Mouse (Mus musculus) CH12.LX (cell line): ENCODE measurements around the gene Otos. TPM values are rescaled to one million over a fixed set of nuclear protein-coding genes. Genes with fewer than 3 reads are reported as not detected.

Experiments
- DNase-seq: peaks from one replicate; pipeline ENCODE4 v3.0.0-alpha.2; 2013; ENCODE audit errors: extremely low read depth
- H3K27ac ChIP-seq: 2 replicates; pipeline ENCODE4 v1.5.1; 2012; ENCODE audit warnings: low read depth, mild to moderate bottlenecking, control low read depth, moderate library complexity; ENCODE audit not compliant: insufficient read depth
- H3K27me3 ChIP-seq: replicated peaks from 2 replicates; pipeline ENCODE3; 2012; ENCODE audit warnings: inconsistent platforms
- H3K36me3 ChIP-seq, 2 experiments: replicated peaks in 1 of 2; 2 replicates each; pipeline versions ENCODE3 to v1.6.1; 2012; ENCODE audit warnings: inconsistent platforms in 1 of 2, low read length in 1 of 2, mild to moderate bottlenecking in 1 of 2, mixed read lengths in 1 of 2, moderate library complexity in 1 of 2; ENCODE audit not compliant: control insufficient read depth in 1 of 2, insufficient read depth in 1 of 2
- H3K4me1 ChIP-seq, 2 experiments: 2 replicates each; pipeline ENCODE4 v1.6.1; 2012; ENCODE audit warnings: inconsistent platforms in 1 of 2, moderate library complexity in 1 of 2; ENCODE audit not compliant: insufficient read depth in 2 of 2, control insufficient read depth in 1 of 2
- H3K4me2 ChIP-seq: 2 replicates; pipeline ENCODE4 v1.6.1; 2012; ENCODE audit warnings: low read depth, mild to moderate bottlenecking, control low read depth; ENCODE audit not compliant: poor library complexity, insufficient read depth, severe bottlenecking
- H3K4me3 ChIP-seq, 3 experiments: fragments of 150-350 bp in 1 of 3; sonication (generic) in 1 of 3; replicated peaks in 1 of 3; 2 replicates each; pipeline versions ENCODE3 to v1.5.1; 2011 to 2012; ENCODE audit warnings: low read depth in 2 of 3, low read length in 2 of 3, mild to moderate bottlenecking in 2 of 3, moderate library complexity in 2 of 3, control low read depth in 1 of 3, improper control_type of control experiment in 1 of 3, inconsistent platforms in 1 of 3, mixed read lengths in 1 of 3; ENCODE audit not compliant: poor library complexity in 1 of 3
- H3K79me2 ChIP-seq: replicated peaks from 2 replicates; pipeline ENCODE4 v1.6.1; 2012; ENCODE audit warnings: mild to moderate bottlenecking, moderate library complexity; ENCODE audit not compliant: control insufficient read depth, poor library complexity, insufficient read depth, severe bottlenecking; ENCODE audit errors: extremely low read depth
- H3K9ac ChIP-seq: 2 replicates; pipeline ENCODE4 v1.6.1; 2012; ENCODE audit warnings: low read depth, mild to moderate bottlenecking, control low read depth, moderate library complexity; ENCODE audit not compliant: insufficient read depth
- H3K9me3 ChIP-seq: replicated peaks from 2 replicates; pipeline ENCODE3; 2012; ENCODE audit warnings: low read length, inconsistent platforms, mixed read lengths
- BHLHE40 ChIP-seq: IDR thresholded peaks from 2 replicates; pipeline ENCODE4 v1.6.1; 2011; ENCODE audit warnings: mild to moderate bottlenecking, low read depth, low read length, improper control_type of control experiment
- E2F4 ChIP-seq: IDR thresholded peaks from 2 replicates; pipeline ENCODE4 v1.6.1; 2011; ENCODE audit warnings: low read depth, low read length, improper control_type of control experiment; ENCODE audit not compliant: insufficient replicate concordance
- ELF1 ChIP-seq: IDR thresholded peaks from 2 replicates; pipeline ENCODE4 v1.6.1; 2014; ENCODE audit warnings: low read depth, mild to moderate bottlenecking, inconsistent platforms, low read length, improper control_type of control experiment
- HCFC1 ChIP-seq: IDR thresholded peaks from 2 replicates; pipeline ENCODE4 v1.6.1; 2012; ENCODE audit warnings: low read depth, mild to moderate bottlenecking, inconsistent platforms, low read length, improper control_type of control experiment
- JUND ChIP-seq: conservative IDR thresholded peaks from 2 replicates; pipeline ENCODE4 v1.6.1; 2011; ENCODE audit warnings: low read depth, low read length, improper control_type of control experiment
- MAFK ChIP-seq: IDR thresholded peaks from 2 replicates; pipeline ENCODE4 v1.6.1; 2011; ENCODE audit warnings: low read length, improper control_type of control experiment; ENCODE audit not compliant: insufficient replicate concordance
- MXI1 ChIP-seq: IDR thresholded peaks from 2 replicates; pipeline ENCODE4 v1.6.1; 2011; ENCODE audit warnings: mild to moderate bottlenecking, low read depth, low read length, improper control_type of control experiment
- MYC ChIP-seq: IDR thresholded peaks from 2 replicates; pipeline ENCODE4 v1.6.1; 2011; ENCODE audit warnings: low read depth, mild to moderate bottlenecking, improper control_type of control experiment, low read length
- POLR2A ChIP-seq: IDR thresholded peaks from 2 replicates; pipeline ENCODE4 v1.6.1; 2011; ENCODE audit warnings: low read depth, mild to moderate bottlenecking, improper control_type of control experiment, low read length
- SIN3A ChIP-seq: IDR thresholded peaks from 2 replicates; pipeline ENCODE4 v1.6.1; 2012; ENCODE audit warnings: low read length, improper control_type of control experiment, inconsistent platforms
- SMC3 ChIP-seq: IDR thresholded peaks from 2 replicates; pipeline ENCODE4 v1.6.1; 2011; ENCODE audit warnings: low read depth, low read length, improper control_type of control experiment
- TBP ChIP-seq: conservative IDR thresholded peaks from 2 replicates; pipeline ENCODE4 v1.6.1; 2011; ENCODE audit warnings: low read depth, low read length, improper control_type of control experiment
- TCF12 ChIP-seq: IDR thresholded peaks from 2 replicates; pipeline ENCODE4 v1.6.1; 2014; ENCODE audit warnings: low read depth, mild to moderate bottlenecking, inconsistent platforms, low read length, improper control_type of control experiment
- UBTF ChIP-seq: IDR thresholded peaks from 2 replicates; pipeline ENCODE4 v1.6.1; 2012; ENCODE audit warnings: low read depth, mild to moderate bottlenecking, inconsistent platforms, low read length, improper control_type of control experiment, moderate library complexity
- USF2 ChIP-seq: conservative IDR thresholded peaks from 2 replicates; pipeline ENCODE4 v1.6.1; 2011; ENCODE audit warnings: low read depth, low read length, improper control_type of control experiment
- ZKSCAN1 ChIP-seq: IDR thresholded peaks from 2 replicates; pipeline ENCODE4 v1.6.1; 2012; ENCODE audit warnings: low read depth, inconsistent platforms, low read length, improper control_type of control experiment, borderline replicate concordance
- ZMIZ1 ChIP-seq: IDR thresholded peaks from 2 replicates; pipeline ENCODE4 v1.6.1; 2012; ENCODE audit warnings: low read depth, mild to moderate bottlenecking, inconsistent platforms, low read length, improper control_type of control experiment
- dilution Hi-C: fragments of 300-500 bp; cut with MboI; formaldehyde crosslinking; loops from 2 replicates; pipeline ENCODE4 v1.14.3; 2020; ENCODE audit warnings: low sequenced_read_pairs; ENCODE audit not compliant: extremely low pct_unique_long_range_greater_than_20kb, extremely low pct_ligation_motif_present
- in situ Hi-C: fragments of 300-500 bp; cut with MboI; formaldehyde crosslinking; loops from 3 replicates; pipeline ENCODE4 v1.14.3; 2019; ENCODE audit warnings: low sequenced_read_pairs, low pct_ligation_motif_present, low pct_unique_long_range_greater_than_20kb, mixed read lengths
- polyA plus RNA-seq: library from polyadenylated mRNA; unstranded; fragments of >175 nt; gene quantifications from 2 replicates; pipeline ENCODE4 v1.2.1, GENCODE M21; 2012; ENCODE audit warnings: low read depth; ENCODE audit not compliant: insufficient read length
- total RNA-seq, 2 experiments: library from RNA; depleted of rRNA; stranded (reverse); fragments of 300-350 nt in 1 of 2; fragments of >200 nt in 1 of 2; gene quantifications; 2 replicates each; pipeline ENCODE4 v1.2.3; 2012 to 2014

Gene Otos
- total and polyA plus RNA-seq, 3 experiments, result 0.24 TPM; not detected in 2

DNA sequence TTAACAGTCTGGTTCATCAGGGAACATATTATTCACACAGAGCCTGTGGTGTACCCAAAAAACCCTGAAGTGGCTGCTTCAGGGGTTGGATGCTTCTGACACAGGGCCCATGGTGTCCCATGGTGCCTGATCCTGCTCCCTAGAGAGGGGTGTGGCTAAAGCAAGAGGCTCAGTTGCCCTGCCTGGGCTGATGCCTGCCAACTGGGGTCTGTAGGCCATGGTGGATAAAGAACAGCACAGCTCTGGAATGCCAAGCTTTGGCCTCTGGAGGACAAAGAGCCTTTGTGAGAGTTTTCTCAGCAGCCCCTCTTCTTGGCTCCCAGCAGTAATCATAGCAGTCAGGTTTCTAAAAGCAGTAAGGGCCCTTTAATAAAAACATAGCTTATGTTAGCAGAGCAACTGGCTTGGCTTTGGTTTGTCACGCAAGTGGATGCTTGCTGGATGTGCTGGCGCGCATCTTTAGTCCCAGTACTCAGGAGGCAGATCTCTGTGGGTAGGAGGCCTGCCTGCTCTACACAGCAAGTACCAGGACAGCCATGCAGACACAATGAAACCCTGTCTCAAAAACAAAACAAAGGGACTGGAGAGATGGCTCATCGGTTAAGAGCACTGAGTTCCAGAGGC is 13.6 kb downstream of the Otos start:
- DNase-seq, result no peak
- TF ChIP-seq POLR2A (no peak), UBTF (no peak), BHLHE40 (no peak), SMC3 (no peak), TBP (no peak), SIN3A (no peak), TCF12 (no peak), ZMIZ1 (no peak), E2F4 (no peak), MXI1 (no peak), ZKSCAN1 (no peak)
- TF ChIP-seq, all 38 proteins: peak for 0
- Histone ChIP-seq H3K27ac (no peak overlapping the region), H3K4me3 (no peak overlapping the region), H3K4me2 (no peak overlapping the region), H3K36me3 (peaks cover 35 to 54% of the 10 kb centered on the region in 2 experiments), H3K9me3 (no peaks in the 10 kb centered on the region), H3K27me3 (peaks cover 13% of the 10 kb centered on the region), H3K4me1 (peaks cover 1 to 7% of the 10 kb centered on the region in 2 experiments; a peak in 3 of 4 replicates), H3K79me2 (0 out of 2 replicates have a peak, but pooled peaks cover 3% of the 10 kb centered on the region), H3K9ac (no peak overlapping the region)
- dilution Hi-C loops (no loop called here), in situ Hi-C loops (no loop called here)

DNA sequence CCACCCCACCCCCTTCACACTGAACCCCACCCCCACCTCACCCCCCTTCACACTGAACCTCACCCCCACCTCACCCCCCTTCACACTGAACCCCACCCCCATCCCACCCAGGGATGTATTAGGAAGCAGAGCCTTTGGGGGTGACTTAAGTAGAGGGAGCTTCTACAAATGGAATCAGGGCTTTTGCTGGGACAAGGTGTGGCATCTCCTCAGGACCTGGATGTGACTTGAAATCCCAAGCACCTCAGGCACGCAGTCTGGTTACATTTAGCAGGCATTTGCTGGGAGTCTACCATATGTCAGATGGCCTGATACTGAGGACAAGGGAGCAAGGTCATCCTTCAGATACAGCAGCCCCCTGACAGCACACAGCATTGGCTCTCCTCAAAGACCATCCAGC is 14.1 kb downstream of the Otos start:
- Histone ChIP-seq H3K4me2 (no peak overlapping the region), H3K36me3 (peaks cover 34 to 49% of the 10 kb centered on the region in 2 experiments), H3K27me3 (peaks cover 15% of the 10 kb centered on the region), H3K4me3 (no peak overlapping the region), H3K9ac (no peak overlapping the region), H3K9me3 (no peaks in the 10 kb centered on the region), H3K4me1 (peaks cover 0 to 2% of the 10 kb centered on the region in 2 experiments; a peak in 1 of 4 replicates), H3K79me2 (0 out of 2 replicates have a peak, but pooled peaks cover under 1% of the 10 kb centered on the region), H3K27ac (no peak overlapping the region)
- in situ Hi-C loops (no loop called here), dilution Hi-C loops (no loop called here)
- DNase-seq, result no peak
- TF ChIP-seq TCF12, result no peak
- no peak for TF ChIP-seq HCFC1
- TF ChIP-seq USF2, result no peak
- TF ChIP-seq JUND, result no peak
- TF ChIP-seq MAFK, result no peak
- TF ChIP-seq MYC, result no peak
- TF ChIP-seq ELF1, result no peak
- no peak for TF ChIP-seq ZMIZ1
